Mouse (Mus musculus): ENCODE measurements around the gene Terf2ip. TPM values are rescaled to one million over a fixed set of nuclear protein-coding genes. Genes with fewer than 3 reads are reported as not detected.

Gene Terf2ip
- 57.0 and 64.6 TPM in 2 replicates for polyA plus RNA-seq (2015; fragmentation: Nextera tagmentation; extraction: Ambion mirVana)

DNA sequence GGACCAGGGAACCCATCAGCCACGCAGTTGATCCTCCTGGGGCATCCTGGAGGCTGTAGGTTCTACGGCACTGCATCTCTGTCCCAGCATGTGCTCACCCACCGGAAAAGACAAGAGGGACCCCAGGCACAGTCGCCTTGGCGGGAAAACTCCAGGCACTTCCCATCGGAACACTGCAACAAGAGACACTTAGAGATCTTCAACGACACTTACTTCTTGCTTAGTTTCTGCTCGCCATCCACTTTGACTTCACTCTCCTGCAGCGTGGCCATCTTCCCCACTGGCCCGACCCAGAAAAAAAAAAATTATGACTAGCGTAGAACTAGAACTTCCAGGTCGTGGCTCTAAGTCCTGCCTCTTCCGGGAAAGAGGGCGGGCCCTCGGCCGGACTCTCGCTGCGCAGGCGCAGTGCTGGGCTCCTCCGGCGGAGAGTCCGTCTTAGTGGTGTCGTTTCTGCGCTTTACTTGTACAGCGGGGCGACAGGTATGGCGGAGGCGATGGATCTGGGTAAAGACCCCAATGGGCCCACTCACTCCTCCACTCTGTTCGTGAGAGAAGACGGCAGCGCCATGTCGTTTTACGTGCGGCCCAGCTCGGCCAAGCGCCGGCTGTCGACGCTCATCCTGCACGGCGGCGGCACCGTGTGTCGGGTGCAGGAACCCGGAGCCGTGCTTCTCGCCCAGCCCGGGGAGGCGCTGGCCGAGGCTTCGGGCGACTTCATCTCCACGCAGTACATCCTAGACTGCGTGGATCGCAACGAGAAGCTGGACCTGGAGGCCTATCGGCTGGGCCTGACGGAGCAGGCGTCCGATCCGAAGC, at the start of gene Terf2ip, which contains the start of gene Kars:
Gene Terf2ip, plus strand, starts transcription at position 402 of the 819 bp plus-strand sequence.
Gene Kars, minus strand, starts transcription at position 327 of the 819 bp plus-strand sequence.
- H3K27ac ChIP-seq (ENCODE audit: low read length) = peak within 1 kb of the TSS; percentile 83
- peak within 1 kb of the TSS; percentile 81 for H3K4me2 ChIP-seq (ENCODE audit: low read length)
- no peaks in the 10 kb centered on the region for H3K36me3 ChIP-seq (ENCODE audit: control insufficient read depth, insufficient read depth)
- peak within 1 kb of the TSS; percentile 74 for H3K9ac ChIP-seq (replicated peaks; ENCODE audit: low read depth, low read length)
- peak within 1 kb of the TSS; percentile 75 for H3K4me3 ChIP-seq (replicated peaks; ENCODE audit: low read length)
- peak; percentile 96 for ATAC-seq
- peaks cover 18% of the 10 kb centered on the region for H3K4me1 ChIP-seq (replicated peaks; ENCODE audit: control insufficient read depth, insufficient read depth, low read length)
- H3K9me3 ChIP-seq (ENCODE audit: control insufficient read depth, low read length) = no peaks in the 10 kb centered on the region
- under 1% methylated on average over 61 of the region's 61 CpGs for WGBS
- H3K27me3 ChIP-seq (replicated peaks; ENCODE audit: control insufficient read depth, insufficient read depth, low read length) = no peaks in the 10 kb centered on the region

DNA sequence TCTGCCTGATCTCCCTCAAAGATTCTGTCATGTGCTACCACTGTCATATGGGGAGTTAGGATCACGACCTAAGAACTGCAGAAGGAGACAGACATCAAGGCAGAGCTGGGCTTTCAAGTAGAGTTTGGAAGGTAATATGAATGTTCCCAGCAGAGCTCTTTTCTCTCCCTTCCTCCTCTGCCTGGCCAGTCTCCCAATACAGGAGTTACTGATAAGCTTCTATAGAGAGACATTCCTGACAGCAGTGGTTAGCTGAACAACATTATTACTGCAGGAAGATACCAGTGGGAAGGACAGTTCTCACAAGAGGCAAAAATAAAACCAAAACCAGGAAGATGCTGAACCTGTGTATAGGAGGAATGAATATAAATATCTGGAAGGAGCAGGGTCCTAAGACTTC, 48.6 kb upstream of the Terf2ip start:
- H3K4me1 ChIP-seq (replicated peaks; ENCODE audit: control insufficient read depth, insufficient read depth, low read length) = no peaks in the 10 kb centered on the region
- H3K9me3 ChIP-seq (ENCODE audit: control insufficient read depth, low read length) = no peaks in the 10 kb centered on the region
- ATAC-seq = no peak
- 81% methylated on average over 1 of the region's 1 CpGs for WGBS
- H3K36me3 ChIP-seq (ENCODE audit: control insufficient read depth, insufficient read depth) = peaks cover 3% of the 10 kb centered on the region; the same call in 1 of the 2 replicates
- no peak overlapping the region for H3K9ac ChIP-seq (replicated peaks; ENCODE audit: low read depth, low read length)
- H3K4me3 ChIP-seq (replicated peaks; ENCODE audit: low read length) = no peak overlapping the region
- no peak overlapping the region for H3K4me2 ChIP-seq (ENCODE audit: low read length)
- no peaks in the 10 kb centered on the region for H3K27me3 ChIP-seq (replicated peaks; ENCODE audit: control insufficient read depth, insufficient read depth, low read length)
- H3K27ac ChIP-seq (ENCODE audit: low read length) = no peak overlapping the region

DNA sequence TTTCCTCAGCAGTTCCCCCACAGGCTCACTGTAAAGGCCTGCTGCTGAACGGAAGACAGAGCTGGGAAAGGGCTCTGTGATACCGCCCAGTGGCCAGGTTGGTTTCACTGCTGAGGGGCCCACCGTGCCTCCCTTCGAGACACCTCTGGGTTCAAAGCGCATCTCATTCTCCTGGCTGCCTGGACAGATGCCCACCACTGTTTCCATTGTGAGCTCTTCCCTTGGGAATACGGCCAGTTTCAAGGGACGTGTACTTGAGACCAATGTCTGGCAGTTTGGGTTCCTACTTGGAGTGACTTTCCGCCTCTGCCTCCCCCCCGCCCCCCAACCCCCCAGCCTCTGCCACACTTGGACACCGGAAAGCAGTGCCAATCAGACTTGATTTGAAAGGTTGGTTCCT, 48.1 kb upstream of the Terf2ip start:
- no peak overlapping the region for H3K4me2 ChIP-seq (ENCODE audit: low read length)
- H3K9ac ChIP-seq (replicated peaks; ENCODE audit: low read depth, low read length) = no peak overlapping the region
- WGBS = 71% methylated on average over 10 of the region's 10 CpGs
- H3K4me3 ChIP-seq (replicated peaks; ENCODE audit: low read length) = no peak overlapping the region
- no peak for ATAC-seq
- H3K4me1 ChIP-seq (replicated peaks; ENCODE audit: control insufficient read depth, insufficient read depth, low read length) = no peaks in the 10 kb centered on the region
- H3K9me3 ChIP-seq (ENCODE audit: control insufficient read depth, low read length) = no peaks in the 10 kb centered on the region
- no peak overlapping the region for H3K27ac ChIP-seq (ENCODE audit: low read length)
- H3K36me3 ChIP-seq (ENCODE audit: control insufficient read depth, insufficient read depth) = peaks cover 3% of the 10 kb centered on the region; the same call in 1 of the 2 replicates
- no peaks in the 10 kb centered on the region for H3K27me3 ChIP-seq (replicated peaks; ENCODE audit: control insufficient read depth, insufficient read depth, low read length)

DNA sequence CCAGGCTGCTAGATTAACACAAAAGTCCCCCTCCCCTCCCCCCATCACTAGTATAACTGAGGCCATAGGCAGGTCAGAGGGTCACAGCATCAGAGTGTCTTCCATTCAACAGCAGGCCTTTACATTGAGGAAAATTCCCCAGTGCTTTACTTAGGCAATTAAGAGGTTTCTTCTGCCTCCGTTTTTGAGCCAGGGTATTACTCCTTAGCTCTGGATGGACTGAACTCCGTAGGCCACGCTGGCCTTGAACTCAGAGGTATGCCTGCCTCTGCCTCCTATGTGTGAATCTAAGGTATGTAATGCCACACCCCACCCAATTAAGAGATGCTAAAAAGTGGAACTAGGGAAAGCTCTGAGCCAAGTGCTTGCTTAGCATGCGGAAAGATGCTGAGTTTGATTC, 47.7 kb upstream of the Terf2ip start:
- no peak overlapping the region for H3K4me2 ChIP-seq (ENCODE audit: low read length)
- H3K27me3 ChIP-seq (replicated peaks; ENCODE audit: control insufficient read depth, insufficient read depth, low read length) = no peaks in the 10 kb centered on the region
- no peaks in the 10 kb centered on the region for H3K4me1 ChIP-seq (replicated peaks; ENCODE audit: control insufficient read depth, insufficient read depth, low read length)
- H3K9ac ChIP-seq (replicated peaks; ENCODE audit: low read depth, low read length) = no peak overlapping the region
- H3K9me3 ChIP-seq (ENCODE audit: control insufficient read depth, low read length) = no peaks in the 10 kb centered on the region
- no peak for ATAC-seq
- peaks cover 3% of the 10 kb centered on the region; the same call in 1 of the 2 replicates for H3K36me3 ChIP-seq (ENCODE audit: control insufficient read depth, insufficient read depth)
- H3K27ac ChIP-seq (ENCODE audit: low read length) = no peak overlapping the region
- WGBS = 78% methylated on average over 4 of the region's 4 CpGs
- H3K4me3 ChIP-seq (replicated peaks; ENCODE audit: low read length) = no peak overlapping the region

DNA sequence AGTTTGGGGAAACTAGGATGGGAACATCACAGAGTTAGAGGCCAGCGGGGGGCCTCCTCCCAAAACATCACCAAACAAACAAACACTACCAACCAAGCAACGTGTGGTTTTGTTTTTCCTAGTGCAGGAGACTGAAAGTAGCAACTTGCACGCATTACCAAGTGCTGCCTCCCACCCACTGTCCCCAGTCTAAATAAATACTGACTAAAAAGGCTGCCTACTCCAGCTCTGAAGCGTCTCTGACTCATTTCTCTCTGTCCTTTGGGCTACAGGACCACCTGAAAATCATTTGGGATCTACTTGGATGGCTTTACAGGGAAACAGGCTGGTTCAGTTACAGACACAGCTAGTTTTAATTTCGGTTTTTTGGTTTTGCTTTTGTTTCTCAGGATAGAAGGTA, 46.8 kb upstream of the Terf2ip start:
- Histone ChIP-seq H3K36me3 (ENCODE audit: control insufficient read depth, insufficient read depth) (peaks cover 3% of the 10 kb centered on the region; the same call in 1 of the 2 replicates), H3K27me3 (replicated peaks; ENCODE audit: control insufficient read depth, insufficient read depth, low read length) (no peaks in the 10 kb centered on the region), H3K9me3 (ENCODE audit: control insufficient read depth, low read length) (no peaks in the 10 kb centered on the region), H3K4me1 (replicated peaks; ENCODE audit: control insufficient read depth, insufficient read depth, low read length) (no peaks in the 10 kb centered on the region), H3K4me2 (ENCODE audit: low read length) (no peak overlapping the region), H3K27ac (ENCODE audit: low read length) (no peak overlapping the region), H3K9ac (replicated peaks; ENCODE audit: low read depth, low read length) (no peak overlapping the region), H3K4me3 (replicated peaks; ENCODE audit: low read length) (no peak overlapping the region)
- WGBS = 70% methylated on average over 5 of the region's 5 CpGs
- ATAC-seq = no peak

DNA sequence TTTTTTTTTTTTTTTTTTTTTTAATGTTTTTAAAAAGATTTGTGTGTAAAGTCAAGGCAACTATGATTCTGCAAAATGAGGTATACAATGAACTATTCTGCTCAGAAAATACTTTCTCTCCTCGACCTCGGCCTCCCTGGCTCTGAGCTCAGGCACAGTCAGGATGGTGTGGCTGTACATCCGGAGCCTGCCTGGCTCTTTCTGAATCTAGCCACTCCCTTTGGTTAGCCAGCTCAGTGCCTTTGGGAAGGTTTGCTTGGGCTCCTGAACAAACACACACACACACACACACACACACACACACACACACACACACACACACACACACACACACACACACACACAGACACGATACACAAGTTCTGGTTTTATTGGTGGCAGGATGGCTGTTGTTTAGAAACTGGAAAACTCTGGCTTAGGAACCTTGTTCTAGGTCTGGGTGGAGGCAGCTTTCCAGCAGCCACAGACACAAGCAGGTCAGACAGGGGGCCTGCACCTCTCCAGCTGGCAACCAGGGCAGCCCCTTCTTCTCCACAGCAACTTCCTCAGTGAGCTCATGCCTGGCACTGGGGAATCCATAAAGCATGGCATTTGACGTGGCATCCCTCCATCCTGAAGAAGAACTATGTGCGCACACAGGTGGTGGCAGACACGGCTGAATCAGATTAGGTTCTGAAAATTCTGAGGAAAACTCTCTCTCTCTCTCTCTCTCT, 46.2 kb upstream of the Terf2ip start:
- WGBS = 85% methylated on average over 7 of the region's 7 CpGs
- Histone ChIP-seq H3K27ac (ENCODE audit: low read length) (no peak overlapping the region), H3K27me3 (replicated peaks; ENCODE audit: control insufficient read depth, insufficient read depth, low read length) (no peaks in the 10 kb centered on the region)

DNA sequence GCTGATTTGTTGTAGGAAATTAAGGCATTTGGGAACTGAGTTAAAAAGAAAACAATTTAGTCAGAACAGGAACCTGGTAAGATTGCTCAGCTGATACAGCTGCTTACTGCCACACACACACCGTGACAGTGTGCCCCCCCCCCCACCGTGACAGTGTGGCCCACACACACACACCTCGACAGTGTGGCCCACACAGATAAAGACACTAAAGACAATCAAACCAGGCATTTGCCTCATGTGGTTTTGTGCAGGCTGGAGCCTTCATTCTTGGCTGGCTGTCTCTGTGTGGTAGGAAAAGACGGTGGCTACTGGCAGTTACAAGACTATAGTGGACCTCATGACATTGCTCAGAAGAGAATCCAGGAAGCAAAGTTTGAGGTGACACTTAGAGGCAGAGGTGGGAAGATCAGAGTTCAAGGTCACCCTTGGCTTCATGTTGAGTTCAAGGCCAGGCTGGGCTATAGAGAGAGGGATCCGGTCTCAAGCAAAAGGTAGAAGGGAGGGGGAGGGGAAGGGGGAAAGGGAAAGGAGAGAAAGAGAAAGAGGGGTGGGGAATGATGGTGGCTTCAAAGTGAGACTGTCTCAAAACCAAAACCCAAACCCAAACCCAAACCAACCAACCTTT, 43.8 kb upstream of the Terf2ip start:
- H3K4me1 ChIP-seq (replicated peaks; ENCODE audit: control insufficient read depth, insufficient read depth, low read length) = no peaks in the 10 kb centered on the region
- no peak overlapping the region for H3K4me2 ChIP-seq (ENCODE audit: low read length)
- H3K4me3 ChIP-seq (replicated peaks; ENCODE audit: low read length) = no peak overlapping the region
- H3K27ac ChIP-seq (ENCODE audit: low read length) = no peak overlapping the region
- H3K36me3 ChIP-seq (ENCODE audit: control insufficient read depth, insufficient read depth) = peaks cover 3% of the 10 kb centered on the region; the same call in 1 of the 2 replicates
- no peak overlapping the region for H3K9ac ChIP-seq (replicated peaks; ENCODE audit: low read depth, low read length)
- H3K27me3 ChIP-seq (replicated peaks; ENCODE audit: control insufficient read depth, insufficient read depth, low read length) = no peaks in the 10 kb centered on the region
- no peaks in the 10 kb centered on the region for H3K9me3 ChIP-seq (ENCODE audit: control insufficient read depth, low read length)
- 81% methylated on average over 5 of the region's 5 CpGs for WGBS
- no peak for ATAC-seq

More for the DNA sequence above, 46.2 kb upstream of the Terf2ip start:
- Histone ChIP-seq H3K4me3 (replicated peaks; ENCODE audit: low read length) (no peak overlapping the region), H3K4me2 (ENCODE audit: low read length) (no peak overlapping the region), H3K9me3 (ENCODE audit: control insufficient read depth, low read length) (no peaks in the 10 kb centered on the region), H3K4me1 (replicated peaks; ENCODE audit: control insufficient read depth, insufficient read depth, low read length) (no peaks in the 10 kb centered on the region), H3K36me3 (ENCODE audit: control insufficient read depth, insufficient read depth) (peaks cover 3% of the 10 kb centered on the region; the same call in 1 of the 2 replicates), H3K9ac (replicated peaks; ENCODE audit: low read depth, low read length) (no peak overlapping the region)
- ATAC-seq = no peak

DNA sequence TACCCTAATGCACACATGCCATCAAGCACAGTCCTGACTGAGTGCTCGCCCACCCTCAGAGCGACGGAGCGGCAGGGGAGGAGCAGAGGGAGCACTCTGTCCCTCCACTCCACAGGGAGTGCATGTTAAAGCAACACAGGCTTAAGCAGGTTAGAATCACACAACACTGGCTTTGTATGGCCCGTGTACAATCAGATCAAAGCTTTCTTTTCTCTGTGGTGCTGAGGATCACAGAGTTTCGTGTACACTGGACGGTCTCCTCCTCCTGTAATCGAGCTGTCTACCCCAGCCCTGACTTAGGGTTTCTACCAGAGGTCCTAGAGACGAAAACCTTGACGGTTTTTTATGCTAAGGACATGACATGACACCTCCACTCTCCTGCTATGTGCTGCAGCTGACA, 42.7 kb upstream of the Terf2ip start:
- Histone ChIP-seq H3K4me3 (replicated peaks; ENCODE audit: low read length) (no peak overlapping the region), H3K4me2 (ENCODE audit: low read length) (no peak overlapping the region), H3K27ac (ENCODE audit: low read length) (no peak overlapping the region), H3K36me3 (ENCODE audit: control insufficient read depth, insufficient read depth) (peaks cover 3% of the 10 kb centered on the region; the same call in 1 of the 2 replicates), H3K9ac (replicated peaks; ENCODE audit: low read depth, low read length) (no peak overlapping the region), H3K27me3 (replicated peaks; ENCODE audit: control insufficient read depth, insufficient read depth, low read length) (no peaks in the 10 kb centered on the region), H3K4me1 (replicated peaks; ENCODE audit: control insufficient read depth, insufficient read depth, low read length) (no peaks in the 10 kb centered on the region), H3K9me3 (ENCODE audit: control insufficient read depth, low read length) (no peaks in the 10 kb centered on the region)
- 80% methylated on average over 10 of the region's 10 CpGs for WGBS
- no peak for ATAC-seq

DNA sequence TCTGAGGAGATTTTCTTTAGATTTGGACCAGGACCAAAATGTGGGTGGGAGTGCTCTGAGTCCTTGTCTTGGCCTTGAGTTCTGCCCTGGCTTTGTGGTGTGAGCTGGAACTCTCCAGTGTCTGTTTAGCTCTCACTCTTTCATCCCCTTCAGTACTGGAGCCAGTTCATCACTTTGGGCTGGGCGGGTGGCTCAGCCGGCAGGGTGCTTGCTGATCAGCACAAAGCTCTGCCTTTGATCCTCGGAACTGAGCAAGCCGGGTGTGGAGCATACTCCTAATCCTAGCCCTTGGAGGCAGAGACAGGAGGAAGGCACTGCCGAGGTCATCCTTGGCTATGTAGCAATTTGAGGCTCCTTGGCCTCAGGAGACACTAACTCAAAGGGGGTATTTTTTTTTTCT, 42.2 kb upstream of the Terf2ip start:
- H3K27me3 ChIP-seq (replicated peaks; ENCODE audit: control insufficient read depth, insufficient read depth, low read length) = no peaks in the 10 kb centered on the region
- ATAC-seq = no peak
- 23% methylated on average over 5 of the region's 5 CpGs for WGBS
- H3K9ac ChIP-seq (replicated peaks; ENCODE audit: low read depth, low read length) = no peak overlapping the region
- H3K27ac ChIP-seq (ENCODE audit: low read length) = no peak overlapping the region
- no peaks in the 10 kb centered on the region for H3K4me1 ChIP-seq (replicated peaks; ENCODE audit: control insufficient read depth, insufficient read depth, low read length)
- no peaks in the 10 kb centered on the region for H3K9me3 ChIP-seq (ENCODE audit: control insufficient read depth, low read length)
- H3K36me3 ChIP-seq (ENCODE audit: control insufficient read depth, insufficient read depth) = peaks cover 3% of the 10 kb centered on the region; the same call in 1 of the 2 replicates
- H3K4me3 ChIP-seq (replicated peaks; ENCODE audit: low read length) = no peak overlapping the region
- no peak overlapping the region for H3K4me2 ChIP-seq (ENCODE audit: low read length)
